Mouse (Mus musculus): ENCODE measurements around the gene Itpr3.

DNA sequence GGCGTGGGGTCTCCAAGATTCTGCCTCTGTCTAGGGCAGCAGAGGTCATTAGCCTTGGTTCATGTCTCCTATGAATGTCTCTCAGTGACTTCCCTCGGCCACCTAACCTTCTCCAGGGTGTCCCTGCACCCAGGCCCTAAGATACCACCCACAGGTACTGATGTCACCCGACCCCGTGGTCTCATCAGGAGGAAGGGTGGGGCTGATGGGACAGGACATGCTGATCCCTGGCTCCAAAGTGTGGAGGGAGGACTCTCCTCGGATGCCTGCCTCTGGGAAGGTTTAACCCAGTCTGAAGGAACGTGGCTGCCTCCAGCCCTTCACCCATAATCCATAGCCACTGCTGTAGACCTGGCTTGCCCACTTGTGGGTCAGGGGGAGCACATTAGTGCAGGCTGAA lies 109.8 kb downstream of the Itpr3 start:
- TF ChIP-seq EP300 (IDR thresholded peaks at IDR 0.05; ENCODE audit: low read depth) (no peak), CTCF (IDR thresholded peaks at IDR 0.05; ENCODE audit: low read depth) (no peak)
